Mouse (Mus musculus) heart, embryonic 12.5 days (tissue): ENCODE data around the gene Tmem176a. TPM values are rescaled to one million over a fixed set of nuclear protein-coding genes. Genes with fewer than 3 reads are reported as not detected.

ENCODE experiments used
- ATAC-seq: fragments of 200-750 bp; cut with Nextera tagmentation; 2 replicates; pipeline ENCODE4 v1.8.0; 2017; ENCODE audit warnings: moderate TSS enrichment, moderate library complexity; ENCODE audit not compliant: insufficient number of reproducible peaks, low FRiP score
- H3K27ac ChIP-seq: fragments of 300-500 bp; sonication (generic); 2 replicates; pipeline ENCODE4 v1.5.1; 2016; ENCODE audit warnings: mild to moderate bottlenecking, moderate library complexity; ENCODE audit not compliant: poor library complexity, severe bottlenecking
- H3K27me3 ChIP-seq: fragments of 300-500 bp; sonication (generic); replicated peaks from 2 replicates; pipeline ENCODE4 v1.6.1; 2016; ENCODE audit warnings: mild to moderate bottlenecking, moderate library complexity
- H3K36me3 ChIP-seq: fragments of 300-500 bp; sonication (generic); 2 replicates; pipeline ENCODE4 v1.6.1; 2016; ENCODE audit warnings: mild to moderate bottlenecking, moderate library complexity
- H3K4me1 ChIP-seq: fragments of 300-500 bp; sonication (generic); replicated peaks from 2 replicates; pipeline ENCODE4 v1.6.1; 2016; ENCODE audit warnings: mild to moderate bottlenecking
- H3K4me2 ChIP-seq: fragments of 300-500 bp; sonication (generic); 2 replicates; pipeline ENCODE4 v1.6.1; 2016; ENCODE audit warnings: mild to moderate bottlenecking, moderate library complexity
- H3K4me3 ChIP-seq: fragments of 300-500 bp; sonication (generic); 2 replicates; pipeline ENCODE4 v1.5.1; 2016; ENCODE audit warnings: mild to moderate bottlenecking
- H3K9ac ChIP-seq: fragments of 300-500 bp; sonication (generic); 2 replicates; pipeline ENCODE4 v1.6.1; 2016; ENCODE audit warnings: mild to moderate bottlenecking, moderate library complexity
- H3K9me3 ChIP-seq: fragments of 300-500 bp; sonication (generic); replicated peaks from 2 replicates; pipeline ENCODE4 v1.6.1; 2016; ENCODE audit warnings: mild to moderate bottlenecking, moderate library complexity
- WGBS: fragments of 180-500 bp; shearing (Covaris S2); methylation state at CpG from one replicate; pipeline ENCODE4 v1.1.7; 2016; 5-methylcytosine and 5-hydroxymethylcytosine counted together
- polyA plus RNA-seq: library from polyadenylated mRNA; unstranded; fragments of >200 nt; fragmentation: Nextera tagmentation; extraction: Ambion mirVana; gene quantifications from 2 replicates; pipeline ENCODE4 v1.2.1, GENCODE M21; 2016

Tmem176a gene
- polyA plus RNA-seq, 1 experiment from 2014 or later, result 80.3 TPM

- Histone ChIP-seq H3K4me3 (no peak overlapping the region), H3K4me2 (no peak overlapping the region), H3K27me3 (no peaks in the 10 kb centered on the region), H3K9ac (no peak overlapping the region), H3K4me1 (peaks cover 4% of the 10 kb centered on the region), H3K9me3 (no peaks in the 10 kb centered on the region; the same call in 1 of the 2 replicates), H3K27ac (no peak overlapping the region), H3K36me3 (no peaks in the 10 kb centered on the region)
- ATAC-seq, result no peak
- WGBS, result 83% methylated on average over 5 of the region's 5 CpGs
These were observed 55.2 kb downstream of the Tmem176a start for GRCm38 (mm10) chr6:48895941-48896340.

Other genes with a start within 250 kb of the Tmem176a start
- gene Repin1, start 247.0 kb upstream of the Tmem176a start, polyA plus RNA-seq, result 32.1 and 32.7 TPM in 2 replicates
- not detected in 2 replicates for gene Gm44965, start 247.0 kb upstream of the Tmem176a start, polyA plus RNA-seq
- 5.6 and 5.8 TPM in 2 replicates for gene Zfp775, start 238.9 kb upstream of the Tmem176a start, polyA plus RNA-seq
- gene AI854703, start 214.2 kb upstream of the Tmem176a start, polyA plus RNA-seq, result 1.3 TPM in 2 replicates
- 0.90 and 1.2 TPM in 2 replicates for gene Gimap8, start 193.7 kb upstream of the Tmem176a start, polyA plus RNA-seq
- 8.7 and 9.4 TPM in 2 replicates for gene Gimap9, start 164.8 kb upstream of the Tmem176a start, polyA plus RNA-seq
- gene Gimap4, start 156.4 kb upstream of the Tmem176a start, polyA plus RNA-seq, result 9.9 and 10.7 TPM in 2 replicates
- gene Gimap6, start 132.7 kb upstream of the Tmem176a start, polyA plus RNA-seq, result 28.7 and 28.8 TPM in 2 replicates
- gene Gm28053, start 122.3 kb upstream of the Tmem176a start, polyA plus RNA-seq, result 2.4 and 3.6 TPM in 2 replicates
- not detected in 2 replicates for gene Gimap7, start 122.3 kb upstream of the Tmem176a start, polyA plus RNA-seq
- 20.0 and 21.3 TPM in 2 replicates for gene Gimap1, start 101.9 kb upstream of the Tmem176a start, polyA plus RNA-seq
- gene Gimap5, start 94.7 kb upstream of the Tmem176a start, polyA plus RNA-seq, result 5.3 and 6.9 TPM in 2 replicates
- not detected in 2 replicates for gene Gimap3, start 70.1 kb upstream of the Tmem176a start, polyA plus RNA-seq
- 226 and 236 TPM in 2 replicates for gene Tmem176b, start 577 bp downstream of the Tmem176a start, polyA plus RNA-seq
- not detected in 2 replicates for gene Aoc1, start 32.0 kb downstream of the Tmem176a start, polyA plus RNA-seq
- gene 1600015I10Rik, start 89.0 kb downstream of the Tmem176a start, polyA plus RNA-seq, result 0.10 TPM in 1 of 2 replicates, not detected in the other
- gene Doxl2, start 134.0 kb downstream of the Tmem176a start, polyA plus RNA-seq, result not detected in 2 replicates
- not detected in 2 replicates for gene Svs1, start 145.9 kb downstream of the Tmem176a start, polyA plus RNA-seq
- gene Gpnmb, start 195.6 kb downstream of the Tmem176a start, polyA plus RNA-seq, result 0.40 and 0.49 TPM in 2 replicates
- 59.5 and 67.0 TPM in 2 replicates for gene Malsu1, start 232.9 kb downstream of the Tmem176a start, polyA plus RNA-seq